Mouse (Mus musculus) heart, embryonic 15.5 days (tissue): ENCODE measurements around the gene Arih2. TPM values are rescaled to one million over a fixed set of nuclear protein-coding genes. Genes with fewer than 3 reads are reported as not detected.

Experiments used
- microRNA counts: library from miRNA; unstranded; fragments of <30 nt; microRNA quantifications from one replicate; lab custom pipeline; 2016
- microRNA-seq: library from miRNA; unstranded; fragments of <30 nt; microRNA quantifications from one replicate; pipeline ENCODE4, GENCODE M21; 2016
- polyA plus RNA-seq: library from polyadenylated mRNA; unstranded; fragments of >200 nt; fragmentation: Nextera tagmentation; extraction: Ambion mirVana; gene quantifications from 2 replicates; pipeline ENCODE4 v1.2.1, GENCODE M21; 2015

Arih2 gene
- polyA plus RNA-seq, 1 experiment from 2014 or later, result 38.3 TPM

MicroRNA genes within 50 kb of the gene (microRNA counts, 519-probe panel; counts per million panel counts)
- microRNA mmu-miR-191 (lab: Ali Mortazavi, UCI), result 2,762 counts per million, percentile 66 among the panel's probes with 10 or more counts
- microRNA mmu-miR-425 (lab: Ali Mortazavi, UCI), result 2,714 counts per million, percentile 64 among the panel's probes with 10 or more counts

Small RNA genes lying within 50 kb of the gene (microRNA-seq; reads per million reads assigned to microRNA genes)
- gene Gm24083 (not detected), gene Gm26298 (not detected), gene Mir191 (not detected), gene Mir425 (1,736 reads per million, percentile 82 among the genes with 10 or more reads in this experiment)

Other genes with a start within 250 kb of the Arih2 start
- 0.84 and 1.1 TPM in 2 replicates for gene Ccdc36, start 220.9 kb downstream of the Arih2 start, polyA plus RNA-seq
- gene BC048562, start 212.9 kb downstream of the Arih2 start, polyA plus RNA-seq, result not detected in 2 replicates
- gene Ccdc71, start 188.9 kb downstream of the Arih2 start, polyA plus RNA-seq, result 32.2 and 42.1 TPM in 2 replicates
- gene Klhdc8b, start 187.8 kb downstream of the Arih2 start, polyA plus RNA-seq, result 95.7 and 103 TPM in 2 replicates
- gene Lamb2, start 169.7 kb downstream of the Arih2 start, polyA plus RNA-seq, result 55.5 and 64.2 TPM in 2 replicates
- gene Usp19, start 158.8 kb downstream of the Arih2 start, polyA plus RNA-seq, result 51.5 and 68.5 TPM in 2 replicates
- 49.4 and 67.5 TPM in 2 replicates for gene Qars, start 141.7 kb downstream of the Arih2 start, polyA plus RNA-seq
- 75.1 and 84.6 TPM in 2 replicates for gene Qrich1, start 132.6 kb downstream of the Arih2 start, polyA plus RNA-seq
- 81.6 and 97.3 TPM in 2 replicates for gene Impdh2, start 89.1 kb downstream of the Arih2 start, polyA plus RNA-seq
- 52.6 and 55.4 TPM in 2 replicates for gene Ndufaf3, start 82.0 kb downstream of the Arih2 start, polyA plus RNA-seq
- 66.8 and 103 TPM in 2 replicates for gene Dalrd3, start 79.5 kb downstream of the Arih2 start, polyA plus RNA-seq
- 42.5 and 68.5 TPM in 2 replicates for gene Wdr6, start 70.6 kb downstream of the Arih2 start, polyA plus RNA-seq
- gene P4htm, start 51.7 kb downstream of the Arih2 start, polyA plus RNA-seq, result 18.6 and 20.9 TPM in 2 replicates
- 73.4 and 74.6 TPM in 2 replicates for gene Slc25a20, start 12.7 kb upstream of the Arih2 start, polyA plus RNA-seq
- gene Prkar2a, start 39.9 kb upstream of the Arih2 start, polyA plus RNA-seq, result 25.7 and 26.8 TPM in 2 replicates
- 28.8 and 36.3 TPM in 2 replicates for gene Ip6k2, start 134.4 kb upstream of the Arih2 start, polyA plus RNA-seq
- 9.7 and 14.5 TPM in 2 replicates for gene Nckipsd, start 159.0 kb upstream of the Arih2 start, polyA plus RNA-seq
- 0.06 and 0.22 TPM in 2 replicates for gene Celsr3, start 176.9 kb upstream of the Arih2 start, polyA plus RNA-seq
- gene Slc26a6, start 203.9 kb upstream of the Arih2 start, polyA plus RNA-seq, result 5.5 and 6.9 TPM in 2 replicates